Mouse (Mus musculus) cerebellum, postnatal 10 days (tissue): ENCODE measurements around the gene Itgbl1.

ENCODE experiments used
- DNase-seq, 2 experiments: peaks; one replicate each; pipeline ENCODE4 v3.0.0; 2021; ENCODE audit warnings: mixed read lengths in 2 of 2

The Itgbl1 gene

GRCm38 (mm10) chr14:123990591-123991195, 330.9 kb downstream of the Itgbl1 start:
- no peak for DNase-seq
